In genomic region chr16:30188769-30189430, GRCm38 (mm10) we compare ENCODE assay signal across 9 mouse cellular contexts.
DNase-seq lines count a peak whose midpoint lies in the region; ATAC-seq and TF ChIP-seq lines count a peak whose summit lies in the region.
"Had no signal": no experiment of that assay in that cellular context is flagged by ENCODE, and none has a peak within 500 bp of the region (broad histone marks: within the 10 kb centered on the region; RNA-seq: fewer than 3 reads in every experiment).

No protein-coding gene starts in this region.

- 72% methylated on average over 8 of the region's 8 CpGs for WGBS in forebrain, embryonic 10.5 days
- WGBS in forebrain, embryonic 12.5 days = 71% methylated on average over 8 of the region's 8 CpGs
- 73% methylated on average over 8 of the region's 8 CpGs for WGBS in embryonic facial prominence, embryonic 10.5 days
- WGBS in heart, postnatal 0 days = 32% methylated on average over 8 of the region's 8 CpGs

- H3K9ac ChIP-seq in forebrain, embryonic 12.5 days = no peak overlapping the region
- H3K9ac ChIP-seq in heart, postnatal 0 days (replicated peaks; ENCODE audit: low read depth, low read length) = peak overlapping the region; percentile 20; the same call in 1 of the 2 replicates

- no peaks in the 10 kb centered on the region for H3K9me3 ChIP-seq in forebrain, embryonic 10.5 days
- H3K9me3 ChIP-seq in forebrain, embryonic 12.5 days = no peaks in the 10 kb centered on the region
- H3K9me3 ChIP-seq in embryonic facial prominence, embryonic 10.5 days = no peaks in the 10 kb centered on the region
- H3K9me3 ChIP-seq in heart, postnatal 0 days (replicated peaks; ENCODE audit: control insufficient read depth, low read length) = no peaks in the 10 kb centered on the region
- H3K9me3 ChIP-seq: limb, embryonic 12.5 days had no signal

- POLR2A ChIA-PET in Patski (lab: Charles Lee) = interaction anchor here (0.6 to 3.8 kb wide), 4 partner anchors 33 to 460 kb away, joined by 3 to 23 read pairs (median 4); no protein-coding TSS in a partner anchor

- H3K36me3 ChIP-seq in forebrain, embryonic 10.5 days (replicated peaks) = no peaks in the 10 kb centered on the region
- H3K36me3 ChIP-seq in forebrain, embryonic 12.5 days (replicated peaks) = no peaks in the 10 kb centered on the region
- H3K36me3 ChIP-seq in embryonic facial prominence, embryonic 10.5 days (replicated peaks) = no peaks in the 10 kb centered on the region
- H3K36me3 ChIP-seq in heart, postnatal 0 days (replicated peaks; ENCODE audit: control insufficient read depth, insufficient read depth, low read length) = no peaks in the 10 kb centered on the region
- H3K36me3 ChIP-seq: limb, embryonic 12.5 days had no signal

- 0 out of 2 replicates have a peak, but pooled peaks have one; percentile 26 for TF ChIP-seq EP300 in heart, postnatal 0 days (IDR thresholded peaks at IDR 0.05; ENCODE audit: low read depth)

- peaks cover 78% of the 10 kb centered on the region for H3K4me1 ChIP-seq in forebrain, embryonic 10.5 days
- H3K4me1 ChIP-seq in forebrain, embryonic 12.5 days = peaks cover 26% of the 10 kb centered on the region
- peaks cover 88% of the 10 kb centered on the region for H3K4me1 ChIP-seq in embryonic facial prominence, embryonic 10.5 days
- peaks cover 51% of the 10 kb centered on the region for H3K4me1 ChIP-seq in heart, postnatal 0 days (ENCODE audit: control insufficient read depth, insufficient read depth)

- in situ Hi-C loops in Patski (cut with MboI; ENCODE audit: low pct_unique_long_range_greater_than_20kb) = loop anchor here (5.0 kb wide), 7 partner anchors 43 to 457 kb away; no protein-coding TSS in a partner anchor

- peak overlapping the region; percentile 37; the same call in 1 of the 2 replicates for H3K27ac ChIP-seq in forebrain, embryonic 10.5 days
- H3K27ac ChIP-seq in forebrain, embryonic 12.5 days = no peak overlapping the region
- peak overlapping the region; percentile 53; the same call in 1 of the 2 replicates for H3K27ac ChIP-seq in embryonic facial prominence, embryonic 10.5 days (replicated peaks)
- peak overlapping the region; percentile 90 for H3K27ac ChIP-seq in heart, postnatal 0 days (ENCODE audit: low read depth)

- ATAC-seq in forebrain, embryonic 12.5 days (ENCODE audit: low FRiP score) = no peak
- peak; percentile 76 for ATAC-seq in Patski
- ATAC-seq in heart, postnatal 0 days (ENCODE audit: insufficient read depth, low read depth) = peak; percentile 42
- no peak for ATAC-seq in erythroblast, adult 5-6 weeks (replicated peaks; ENCODE audit: low FRiP score, poor library complexity, severe bottlenecking)

- peaks cover 100% of the 10 kb centered on the region for H3K27me3 ChIP-seq in forebrain, embryonic 10.5 days (ENCODE audit: poor library complexity, severe bottlenecking)
- peaks cover 86% of the 10 kb centered on the region for H3K27me3 ChIP-seq in forebrain, embryonic 12.5 days
- no peaks in the 10 kb centered on the region for H3K27me3 ChIP-seq in Patski
- H3K27me3 ChIP-seq in embryonic facial prominence, embryonic 10.5 days (replicated peaks; ENCODE audit: low read depth, poor library complexity, severe bottlenecking) = peaks cover 90% of the 10 kb centered on the region
- no peaks in the 10 kb centered on the region for H3K27me3 ChIP-seq in heart, postnatal 0 days (ENCODE audit: control insufficient read depth, insufficient read depth, low read length)

- CTCF ChIA-PET in Patski (lab: Charles Lee) = interaction anchor here (0.9 to 2.8 kb wide), 6 partner anchors 15 to 461 kb away, joined by 3 to 12 read pairs (median 4); no protein-coding TSS in a partner anchor

- no peak overlapping the region for H3K4me2 ChIP-seq in forebrain, embryonic 12.5 days
- no peak overlapping the region for H3K4me2 ChIP-seq in heart, postnatal 0 days (ENCODE audit: low read depth, low read length)

- no peak for TF ChIP-seq CTCF in Patski (IDR thresholded peaks at IDR 0.05)
- no peak for TF ChIP-seq CTCF in heart, postnatal 0 days (IDR thresholded peaks at IDR 0.05; ENCODE audit: low read depth)

- no peak overlapping the region for H3K4me3 ChIP-seq in forebrain, embryonic 10.5 days
- no peak overlapping the region for H3K4me3 ChIP-seq in forebrain, embryonic 12.5 days (replicated peaks)
- H3K4me3 ChIP-seq in embryonic facial prominence, embryonic 10.5 days = no peak overlapping the region
- H3K4me3 ChIP-seq in heart, postnatal 0 days (ENCODE audit: low read depth, low read length) = no peak overlapping the region

- DNase-seq in forebrain, embryonic 10.5 days (ENCODE audit: extremely low spot score, low spot score) = no peak
- peak; percentile 98 for DNase-seq in Patski (ENCODE audit: low read depth, low spot score)
- DNase-seq in embryonic facial prominence, embryonic 10.5 days (ENCODE audit: low spot score) = no peak
- DNase-seq in heart, postnatal 0 days (ENCODE audit: low spot score) = peak; percentile 78
- DNase-seq in layer of hippocampus, postnatal 36 days = peak; percentile 64 to 73
- peak; percentile 70 for DNase-seq in skeletal muscle tissue, adult 2 months (ENCODE audit: low read depth, low spot score)

Comparison
In these comparisons a context has a peak if more than half of its experiments do, and no peak if none do; other contexts are left out.
1. DNase-seq: peak in Patski (single experiment), heart, postnatal 0 days (single experiment), layer of hippocampus, postnatal 36 days (2 of 2) and skeletal muscle tissue, adult 2 months (single experiment); none in forebrain, embryonic 10.5 days (single experiment) and embryonic facial prominence, embryonic 10.5 days (single experiment).
2. ATAC-seq: peak in Patski (single experiment) and heart, postnatal 0 days (single experiment); none in forebrain, embryonic 12.5 days (single experiment) and erythroblast, adult 5-6 weeks (single experiment).